Mouse (Mus musculus): ENCODE results near the gene Sipa1l3.

DNA sequence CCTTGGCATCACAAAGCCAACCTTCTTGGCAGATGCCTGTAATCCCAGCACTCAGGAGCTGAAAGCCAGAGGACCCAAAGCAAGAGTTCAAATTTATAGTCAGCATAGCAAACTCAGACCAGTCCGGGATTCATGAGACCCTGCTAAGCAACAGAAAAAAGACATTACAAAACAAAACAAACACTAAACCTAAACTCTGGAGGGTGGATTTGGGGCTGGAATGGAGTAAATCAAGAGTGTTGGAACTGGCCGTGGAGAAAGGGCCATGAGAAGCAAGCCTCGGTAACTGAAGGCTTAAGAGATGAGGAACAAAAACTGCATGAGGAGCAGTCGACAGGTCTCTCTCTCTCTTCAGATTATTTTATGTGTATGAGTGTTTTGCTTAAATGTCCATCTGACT, 234.6 kb downstream of the Sipa1l3 start:
- no peak for TF ChIP-seq POLR2A (IDR thresholded peaks at IDR 0.05; ENCODE audit: low read depth, low read length)
- TF ChIP-seq CTCF (conservative IDR thresholded peaks at IDR 0.05; ENCODE audit: insufficient read depth, insufficient read length, low read depth, low read length), result no peak

Data from kidney, adult 2 months (tissue).